Mouse (Mus musculus) kidney, postnatal 36 days (tissue): ENCODE results near the gene Ripor1.
"Not testable (repeated sequence)": the region's sequence is repeated elsewhere in the genome, so short reads cannot be mapped to it uniquely, and the experiment has no call there.

Experiments used
- DNase-seq, 2 experiments: peaks; one replicate each; pipeline ENCODE4 v3.0.0; 2021 to 2022; ENCODE audit warnings: mixed read lengths in 2 of 2

Gene Ripor1

GRCm38 (mm10) chr8:105604804-105605381 is at the start of gene Ripor1:
Gene Ripor1, plus strand, starts transcription at chr8:105605255.
- DNase-seq, result peak; percentile 74 to 90

GRCm38 (mm10) chr8:105562863-105563262 is 42.2 kb upstream of the Ripor1 start:
- no peak for DNase-seq

- peak in 1 of 2 experiments; percentile 35 for DNase-seq
Measured at GRCm38 (mm10) chr8:105563871-105564270, 41.2 kb upstream of the Ripor1 start.

- not testable (repeated sequence) for DNase-seq
Measured at GRCm38 (mm10) chr8:105564573-105565229, 40.4 kb upstream of the Ripor1 start.

GRCm38 (mm10) chr8:105565401-105565881 is 39.6 kb upstream of the Ripor1 start:
- DNase-seq, result peak in 1 of 2 experiments; percentile 30

GRCm38 (mm10) chr8:105565952-105566702 is 38.9 kb upstream of the Ripor1 start, which contains the start of gene Atp6v0d1:
Gene Atp6v0d1, minus strand, starts transcription at chr8:105566047.
- peak; percentile 100 for DNase-seq

GRCm38 (mm10) chr8:105566703-105567595 is 38.1 kb upstream of the Ripor1 start:
- peak in 1 of 2 experiments; percentile 43 for DNase-seq

- DNase-seq, result no peak
Measured at GRCm38 (mm10) chr8:105571810-105572209, 33.2 kb upstream of the Ripor1 start.

GRCm38 (mm10) chr8:105573427-105573826 is 31.6 kb upstream of the Ripor1 start:
- DNase-seq, result peak; percentile 62 to 82

GRCm38 (mm10) chr8:105574741-105575140 is 30.3 kb upstream of the Ripor1 start:
- no peak for DNase-seq

- DNase-seq, result no peak
Measured at GRCm38 (mm10) chr8:105575538-105575937, 29.5 kb upstream of the Ripor1 start.

GRCm38 (mm10) chr8:105579719-105580118 is 25.3 kb upstream of the Ripor1 start:
- no peak for DNase-seq

- no peak for DNase-seq
Measured at GRCm38 (mm10) chr8:105592431-105592830, 12.6 kb upstream of the Ripor1 start.

- peak; percentile 52 to 58 for DNase-seq
Measured at GRCm38 (mm10) chr8:105593859-105594258, 11.2 kb upstream of the Ripor1 start.

GRCm38 (mm10) chr8:105594451-105595242 is 10.4 kb upstream of the Ripor1 start:
- DNase-seq, result peak; percentile 71 to 85

- DNase-seq, result peak; percentile 88 to 91
Measured at GRCm38 (mm10) chr8:105596362-105597034, 8.6 kb upstream of the Ripor1 start.

- no peak for DNase-seq
Measured at GRCm38 (mm10) chr8:105598777-105599176, 6.3 kb upstream of the Ripor1 start.

GRCm38 (mm10) chr8:105601301-105601700 is 3.8 kb upstream of the Ripor1 start:
- DNase-seq, result no peak

- not testable (repeated sequence) for DNase-seq
Measured at GRCm38 (mm10) chr8:105602540-105602939, 2.5 kb upstream of the Ripor1 start.

GRCm38 (mm10) chr8:105605491-105606188 is 585 bp downstream of the Ripor1 start:
- peak in 1 of 2 experiments; percentile 66 for DNase-seq
